Mouse (Mus musculus): ENCODE results near the gene Gtpbp3. TPM values are rescaled to one million over a fixed set of nuclear protein-coding genes. Genes with fewer than 3 reads are reported as not detected.

The Gtpbp3 gene
- 10.5 and 12.5 TPM in 2 replicates for polyA plus RNA-seq (2011; ENCODE audit: insufficient read length, low read depth, missing spikeins)

- peaks cover 5% of the 10 kb centered on the region for H3K4me1 ChIP-seq (ENCODE audit: control insufficient read depth, insufficient read depth, low read length)
- peak within 1 kb of the TSS; percentile 74 for H3K4me3 ChIP-seq (ENCODE audit: insufficient read depth, low read length)
- peak within 1 kb of the TSS; percentile 96 for H3K27ac ChIP-seq (ENCODE audit: insufficient read depth, low read length)
- no peak for TF ChIP-seq CTCF (IDR thresholded peaks at IDR 0.05; ENCODE audit: borderline replicate concordance, insufficient read depth, low read length)
- TF ChIP-seq POLR2A (IDR thresholded peaks at IDR 0.05; ENCODE audit: low read depth, low read length), result peak; percentile 77
Observed at GRCm38 (mm10) chr8:71487691-71488445, at the start of gene Gtpbp3. Gene Gtpbp3, plus strand, starts transcription at chr8:71488103.

DNA sequence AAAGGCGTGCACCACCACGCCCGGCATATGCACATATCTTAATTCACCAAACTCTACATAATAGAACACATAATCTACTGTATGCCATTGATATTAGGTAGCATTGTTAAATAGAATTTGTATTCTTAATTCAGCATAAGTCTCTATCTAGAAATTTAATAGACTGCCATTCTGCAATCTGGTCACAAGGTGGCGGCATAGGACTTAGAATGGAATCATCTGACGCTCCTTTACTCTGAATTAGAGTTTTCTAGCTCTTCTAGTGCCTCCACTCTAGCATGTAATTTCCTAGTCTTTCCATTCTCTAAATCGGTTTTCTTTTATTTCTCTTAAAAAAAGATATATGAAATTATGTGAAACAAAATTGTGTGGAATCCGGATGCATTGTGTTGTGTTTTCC lies 46.5 kb upstream of the Gtpbp3 start:
- Histone ChIP-seq H3K4me3 (ENCODE audit: insufficient read depth, low read length) (no peak overlapping the region), H3K27ac (ENCODE audit: insufficient read depth, low read length) (no peak overlapping the region)
- TF ChIP-seq CTCF (IDR thresholded peaks at IDR 0.05; ENCODE audit: borderline replicate concordance, insufficient read depth, low read length) (no peak), POLR2A (IDR thresholded peaks at IDR 0.05; ENCODE audit: low read depth, low read length) (no peak)

GRCm38 (mm10) chr8:71445096-71445495 lies 42.8 kb upstream of the Gtpbp3 start:
- Histone ChIP-seq H3K27ac (ENCODE audit: insufficient read depth, low read length) (no peak overlapping the region), H3K4me1 (ENCODE audit: control insufficient read depth, insufficient read depth, low read length) (no peaks in the 10 kb centered on the region; the same call in 1 of the 2 replicates)
- TF ChIP-seq CTCF (IDR thresholded peaks at IDR 0.05; ENCODE audit: borderline replicate concordance, insufficient read depth, low read length) (no peak), POLR2A (IDR thresholded peaks at IDR 0.05; ENCODE audit: low read depth, low read length) (no peak)

More for the DNA sequence above, 46.5 kb upstream of the Gtpbp3 start:
- H3K4me1 ChIP-seq (ENCODE audit: control insufficient read depth, insufficient read depth, low read length), result no peaks in the 10 kb centered on the region; the same call in 1 of the 2 replicates

DNA sequence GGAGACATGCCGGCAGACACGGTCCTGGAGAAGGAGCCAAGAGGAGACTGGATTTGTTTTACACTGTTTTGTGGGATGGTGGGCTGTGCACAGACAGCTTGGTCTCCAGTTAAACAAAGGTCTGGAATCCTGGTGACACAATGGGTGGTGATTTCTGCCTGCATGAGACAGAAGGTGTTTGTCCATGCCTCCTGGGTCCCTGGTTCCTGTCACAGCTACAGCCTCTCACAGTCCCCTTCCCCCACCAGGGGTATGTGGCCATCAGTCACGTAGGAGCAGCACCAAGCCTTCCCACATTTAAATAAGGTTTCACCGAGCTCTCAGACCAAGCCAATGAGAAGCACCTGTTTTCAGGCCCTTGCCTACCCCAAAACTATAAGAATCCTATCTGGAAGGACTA lies 36.6 kb upstream of the Gtpbp3 start:
- TF ChIP-seq CTCF (IDR thresholded peaks at IDR 0.05; ENCODE audit: borderline replicate concordance, insufficient read depth, low read length) (no peak), POLR2A (IDR thresholded peaks at IDR 0.05; ENCODE audit: low read depth, low read length) (no peak)
- Histone ChIP-seq H3K27ac (ENCODE audit: insufficient read depth, low read length) (no peak overlapping the region), H3K4me1 (ENCODE audit: control insufficient read depth, insufficient read depth, low read length) (no peaks in the 10 kb centered on the region), H3K4me3 (ENCODE audit: insufficient read depth, low read length) (no peak overlapping the region)

More at GRCm38 (mm10) chr8:71445096-71445495, 42.8 kb upstream of the Gtpbp3 start:
- H3K4me3 ChIP-seq (ENCODE audit: insufficient read depth, low read length), result no peak overlapping the region

- H3K27ac ChIP-seq (ENCODE audit: insufficient read depth, low read length), result no peak overlapping the region
- no peak for TF ChIP-seq CTCF (IDR thresholded peaks at IDR 0.05; ENCODE audit: borderline replicate concordance, insufficient read depth, low read length)
- TF ChIP-seq POLR2A (IDR thresholded peaks at IDR 0.05; ENCODE audit: low read depth, low read length), result no peak
- H3K4me3 ChIP-seq (ENCODE audit: insufficient read depth, low read length), result no peak overlapping the region
- no peaks in the 10 kb centered on the region for H3K4me1 ChIP-seq (ENCODE audit: control insufficient read depth, insufficient read depth, low read length)
Observed at GRCm38 (mm10) chr8:71451777-71452176, 36.1 kb upstream of the Gtpbp3 start.

DNA sequence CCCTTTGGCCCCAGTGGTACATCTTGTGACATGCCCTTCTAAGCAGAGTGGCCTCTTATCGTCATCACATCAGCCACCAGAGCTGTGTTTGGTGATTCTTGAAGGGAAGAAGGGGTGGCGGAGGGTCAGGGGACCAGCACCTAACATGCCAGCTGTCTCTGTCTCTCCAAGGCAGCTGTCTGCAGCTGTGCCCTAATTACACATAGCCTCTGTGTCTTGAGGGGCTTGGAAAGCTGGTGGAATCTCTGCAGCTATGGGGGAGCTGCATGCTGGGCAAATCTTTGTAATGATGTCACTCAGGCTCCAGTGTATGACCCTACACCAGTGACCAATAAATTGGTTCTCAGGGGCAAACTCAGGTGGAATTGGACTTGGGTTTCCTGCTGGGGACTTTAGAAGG lies 35.2 kb upstream of the Gtpbp3 start:
- Histone ChIP-seq H3K4me1 (ENCODE audit: control insufficient read depth, insufficient read depth, low read length) (no peaks in the 10 kb centered on the region), H3K27ac (ENCODE audit: insufficient read depth, low read length) (no peak overlapping the region), H3K4me3 (ENCODE audit: insufficient read depth, low read length) (no peak overlapping the region)
- no peak for TF ChIP-seq POLR2A (IDR thresholded peaks at IDR 0.05; ENCODE audit: low read depth, low read length)
- TF ChIP-seq CTCF (IDR thresholded peaks at IDR 0.05; ENCODE audit: borderline replicate concordance, insufficient read depth, low read length), result no peak

DNA sequence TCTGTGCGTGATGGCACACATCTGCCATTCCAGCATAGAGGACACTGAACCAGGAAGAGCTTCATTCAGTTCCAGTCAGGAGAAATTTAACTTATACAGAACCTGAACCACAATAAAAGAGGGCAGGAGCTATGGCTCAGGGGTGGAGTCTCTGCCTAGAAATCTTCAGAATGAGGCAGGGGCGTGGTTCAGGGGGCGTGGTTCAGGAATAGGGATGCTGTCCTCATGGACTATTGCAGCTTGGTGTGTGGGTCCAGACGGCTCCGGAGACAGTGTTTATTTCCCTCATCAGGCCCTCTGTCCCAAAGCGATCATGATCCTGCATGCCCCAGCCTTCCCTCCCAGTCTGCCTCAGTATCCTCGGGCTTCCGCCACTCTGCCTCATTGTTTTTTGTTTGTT lies 33.2 kb upstream of the Gtpbp3 start:
- no peak overlapping the region for H3K27ac ChIP-seq (ENCODE audit: insufficient read depth, low read length)
- TF ChIP-seq CTCF (IDR thresholded peaks at IDR 0.05; ENCODE audit: borderline replicate concordance, insufficient read depth, low read length) (no peak), POLR2A (IDR thresholded peaks at IDR 0.05; ENCODE audit: low read depth, low read length) (no peak)

DNA sequence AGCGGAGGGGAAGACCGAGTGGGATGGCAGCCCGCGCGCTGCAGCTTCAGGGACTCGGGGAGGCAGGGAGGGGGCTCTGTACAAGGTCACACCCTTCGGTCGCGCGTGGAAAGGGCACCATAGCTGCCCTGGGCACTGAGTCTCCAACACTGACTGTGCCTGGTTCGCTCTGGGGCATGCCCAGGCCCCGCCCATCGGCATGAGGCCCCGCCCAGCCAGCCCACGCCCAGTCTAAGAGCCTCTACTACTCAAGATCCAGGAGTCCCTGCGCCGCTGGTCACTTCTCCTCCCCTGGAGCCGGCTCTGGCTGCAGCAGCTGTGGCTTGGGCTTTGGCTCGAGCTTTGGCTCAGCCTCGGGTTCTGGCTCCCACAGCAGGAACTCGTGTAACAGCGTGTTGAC lies 31.0 kb upstream of the Gtpbp3 start:
- no peaks in the 10 kb centered on the region for H3K4me1 ChIP-seq (ENCODE audit: control insufficient read depth, insufficient read depth, low read length)
- H3K27ac ChIP-seq (ENCODE audit: insufficient read depth, low read length), result no peak overlapping the region
- TF ChIP-seq CTCF (IDR thresholded peaks at IDR 0.05; ENCODE audit: borderline replicate concordance, insufficient read depth, low read length), result no peak
- no peak for TF ChIP-seq POLR2A (IDR thresholded peaks at IDR 0.05; ENCODE audit: low read depth, low read length)
- H3K4me3 ChIP-seq (ENCODE audit: insufficient read depth, low read length), result no peak overlapping the region

More for the DNA sequence above, 33.2 kb upstream of the Gtpbp3 start:
- H3K4me3 ChIP-seq (ENCODE audit: insufficient read depth, low read length), result no peak overlapping the region
- no peaks in the 10 kb centered on the region for H3K4me1 ChIP-seq (ENCODE audit: control insufficient read depth, insufficient read depth, low read length)

DNA sequence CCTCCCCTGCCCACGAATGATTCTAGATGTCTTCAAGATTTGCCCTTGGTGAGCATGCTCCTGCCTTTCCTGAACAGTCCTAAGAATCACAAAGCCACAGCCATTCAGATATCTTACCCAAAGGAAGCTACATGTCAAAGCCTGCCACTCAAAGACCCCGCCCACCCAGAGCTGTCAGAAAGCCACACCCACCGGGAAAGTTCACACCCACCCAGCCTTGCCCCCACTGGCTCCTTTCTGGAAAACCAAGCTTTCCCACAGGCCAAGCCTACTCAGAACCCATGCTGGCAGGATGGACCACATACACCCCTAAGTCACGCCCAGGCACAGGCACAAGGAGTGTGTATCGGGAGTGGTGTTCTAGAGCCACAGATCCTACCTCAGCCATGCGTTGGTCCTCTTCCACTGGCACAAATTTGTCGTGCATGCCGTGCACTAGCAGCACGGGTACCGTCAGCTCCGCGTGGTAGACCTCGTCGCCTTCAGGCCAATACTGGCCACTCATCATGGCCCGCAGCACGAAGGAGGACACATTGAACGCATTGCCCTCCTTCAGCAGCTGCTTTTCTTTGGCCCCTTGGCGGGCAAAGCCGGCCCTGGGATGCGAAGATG lies 30.1 kb upstream of the Gtpbp3 start:
- Histone ChIP-seq H3K4me3 (ENCODE audit: insufficient read depth, low read length) (no peak overlapping the region), H3K27ac (ENCODE audit: insufficient read depth, low read length) (no peak overlapping the region), H3K4me1 (ENCODE audit: control insufficient read depth, insufficient read depth, low read length) (peaks cover 5% of the 10 kb centered on the region; the same call in 1 of the 2 replicates)
- TF ChIP-seq CTCF (IDR thresholded peaks at IDR 0.05; ENCODE audit: borderline replicate concordance, insufficient read depth, low read length) (no peak), POLR2A (IDR thresholded peaks at IDR 0.05; ENCODE audit: low read depth, low read length) (no peak)

- no peak overlapping the region for H3K27ac ChIP-seq (ENCODE audit: insufficient read depth, low read length)
- TF ChIP-seq CTCF (IDR thresholded peaks at IDR 0.05; ENCODE audit: borderline replicate concordance, insufficient read depth, low read length) (no peak), POLR2A (IDR thresholded peaks at IDR 0.05; ENCODE audit: low read depth, low read length) (no peak)
- H3K4me3 ChIP-seq (ENCODE audit: insufficient read depth, low read length), result no peak overlapping the region
- peaks cover 9% of the 10 kb centered on the region for H3K4me1 ChIP-seq (ENCODE audit: control insufficient read depth, insufficient read depth, low read length)
Observed at GRCm38 (mm10) chr8:71460716-71461115, 27.2 kb upstream of the Gtpbp3 start.
